In genomic region chr7:98542731-98543142, GRCm38 (mm10) we compare ENCODE assay signal across 11 mouse cellular contexts. TPM values are rescaled to one million over a fixed set of nuclear protein-coding genes. Genes with fewer than 3 reads are reported as not detected.
DNase-seq lines count a peak whose midpoint lies in the region; TF ChIP-seq lines count a peak whose summit lies in the region.
"Had no signal": no experiment of that assay in that cellular context is flagged by ENCODE, and none has a peak within 500 bp of the region (broad histone marks: within the 10 kb centered on the region; RNA-seq: fewer than 3 reads in every experiment).

No protein-coding gene starts in this region.

- dilution Hi-C loops in CH12.LX (cut with MboI; ENCODE audit: extremely low pct_ligation_motif_present, extremely low pct_unique_long_range_greater_than_20kb, low sequenced_read_pairs) = no loop called here

- H3K4me2 ChIP-seq in CH12.LX (ENCODE audit: insufficient read depth, low read depth, poor library complexity, severe bottlenecking) = no peak overlapping the region
- H3K4me2 ChIP-seq: embryonic facial prominence, embryonic 15.5 days; limb, embryonic 13.5 days had no signal

- no peaks in the 10 kb centered on the region for H3K36me3 ChIP-seq in CH12.LX (replicated peaks in 1 of 2; ENCODE audit: control insufficient read depth in 1 of 2, insufficient read depth in 1 of 2, low read length in 1 of 2)
- H3K36me3 ChIP-seq: embryonic facial prominence, embryonic 15.5 days; limb, embryonic 13.5 days had no signal

- no peaks in the 10 kb centered on the region for H3K79me2 ChIP-seq in CH12.LX (replicated peaks; ENCODE audit: control insufficient read depth, extremely low read depth, insufficient read depth, poor library complexity, severe bottlenecking)

- DNase-seq in gastrocnemius, adult 18-20 months (ENCODE audit: low spot score) = peak; percentile 69
- no peak for DNase-seq in gastrocnemius, postnatal 10 days
- no peak for DNase-seq in CH12.LX (ENCODE audit: extremely low read depth)
- DNase-seq in heart, adult 8-10 months (ENCODE audit: low spot score) = peak; percentile 84
- DNase-seq in kidney, postnatal 10 days = peak; percentile 56
- no peak for DNase-seq in embryo, embryonic 9.5 days (ENCODE audit: extremely low spot score)
- DNase-seq in urinary bladder, postnatal 14 days (ENCODE audit: low spot score) = no peak
- no peak for DNase-seq in embryo, embryonic 11 days
- DNase-seq: lung, postnatal 4 days had no signal

- H3K27ac ChIP-seq in CH12.LX (ENCODE audit: insufficient read depth, low read depth) = no peak overlapping the region
- H3K27ac ChIP-seq: embryonic facial prominence, embryonic 15.5 days; limb, embryonic 13.5 days had no signal

- H3K9ac ChIP-seq in CH12.LX (ENCODE audit: insufficient read depth, low read depth) = no peak overlapping the region
- H3K9ac ChIP-seq: embryonic facial prominence, embryonic 15.5 days; limb, embryonic 13.5 days had no signal

- H3K4me3 ChIP-seq in CH12.LX (replicated peaks in 1 of 3; ENCODE audit: low read depth in 2 of 3, low read length in 2 of 3, poor library complexity in 1 of 3) = no peak overlapping the region
- H3K4me3 ChIP-seq: embryonic facial prominence, embryonic 15.5 days; limb, embryonic 13.5 days had no signal

- peaks cover 0 to 5% of the 10 kb centered on the region in 2 experiments; a peak in 1 of 4 replicates for H3K4me1 ChIP-seq in CH12.LX (ENCODE audit: control insufficient read depth in 1 of 2, insufficient read depth in 2 of 2)

- TF ChIP-seq RAD21 in CH12.LX (IDR thresholded peaks at IDR 0.05; ENCODE audit: low read depth, low read length) = no peak

- in situ Hi-C loops in CH12.LX (cut with MboI; ENCODE audit: low pct_ligation_motif_present, low pct_unique_long_range_greater_than_20kb, low sequenced_read_pairs) = no loop called here

- no peak for TF ChIP-seq EP300 in CH12.LX (IDR thresholded peaks at IDR 0.05; ENCODE audit: low read length)

- H3K9me3 ChIP-seq in CH12.LX (replicated peaks; ENCODE audit: low read length) = no peaks in the 10 kb centered on the region
- H3K9me3 ChIP-seq: embryonic facial prominence, embryonic 15.5 days; limb, embryonic 13.5 days had no signal

- no peak for TF ChIP-seq CTCF in CH12.LX (conservative IDR thresholded peaks at IDR 0.05 in 1 of 2, IDR thresholded peaks at IDR 0.05 in 1 of 2; ENCODE audit: low read depth in 2 of 2, low read length in 2 of 2)

- peaks cover 4% of the 10 kb centered on the region for H3K27me3 ChIP-seq in CH12.LX (replicated peaks)
- H3K27me3 ChIP-seq: embryonic facial prominence, embryonic 15.5 days; limb, embryonic 13.5 days had no signal

- TF ChIP-seq POLR2A in CH12.LX (IDR thresholded peaks at IDR 0.05; ENCODE audit: low read depth, low read length) = no peak

TF ChIP-seq in CH12.LX, 34 proteins besides CTCF, POLR2A, EP300 and RAD21:
- TF ChIP-seq IRF4 (IDR thresholded peaks at IDR 0.05; ENCODE audit: low read depth, low read length) = peak; percentile 52; the same call in 1 of the 2 replicates
- no peak for TF ChIP-seq NELFE (IDR thresholded peaks at IDR 0.05; ENCODE audit: low read depth, low read length)

RNA-seq across cellular contexts. Expression of gene Lrrc32, which starts 53.7 kb away (rescaled TPM):
- 1 to 10 TPM; 2.6 to 8.1 TPM for total RNA-seq in gastrocnemius, adult 18-20 months (2021)
- 1 to 10 TPM; 7.4 to 8.8 TPM for total RNA-seq in gastrocnemius, postnatal 10 days (2021)
- 5.3 and 5.4 TPM in 2 replicates for total RNA-seq in CH12.LX (2012; rRNA removed)
- 1.6 and 2.3 TPM in 2 replicates for total RNA-seq in CH12.LX (2014; rRNA removed)
- 18.0 and 23.7 TPM in 2 replicates for polyA plus RNA-seq in CH12.LX (2012; ENCODE audit: insufficient read length, low read depth)
- total RNA-seq in heart, adult 8-10 months (2022) = 10 to 100 TPM in 3 of 4 experiments, 1 to 10 TPM in 1; 7.7 to 17.3 (median 12.2) TPM

Comparison
In these comparisons a context has a peak if more than half of its experiments do, and no peak if none do; other contexts are left out.
1. DNase-seq: peak in gastrocnemius, adult 18-20 months (single experiment), heart, adult 8-10 months (single experiment) and kidney, postnatal 10 days (single experiment); none in gastrocnemius, postnatal 10 days (single experiment), CH12.LX (single experiment), embryo, embryonic 9.5 days (single experiment), urinary bladder, postnatal 14 days (single experiment) and embryo, embryonic 11 days (single experiment).